In genomic region chr9:44921123-44921468, GRCm38 (mm10) we compare ENCODE assay signal across 8 mouse cellular contexts. TPM values are rescaled to one million over a fixed set of nuclear protein-coding genes. Genes with fewer than 3 reads are reported as not detected.
DNase-seq lines count a peak whose midpoint lies in the region; ATAC-seq and TF ChIP-seq lines count a peak whose summit lies in the region.

No protein-coding gene starts in this region.

- H3K36me3 ChIP-seq in spleen, adult 2 months (ENCODE audit: control insufficient read depth, insufficient read depth, low read length): peaks cover 2% of the 10 kb centered on the region
- no peaks in the 10 kb centered on the region for H3K36me3 ChIP-seq in heart, embryonic 16.5 days (ENCODE audit: control insufficient read depth, insufficient read depth)
- no peaks in the 10 kb centered on the region; the same call in 1 of the 2 replicates for H3K36me3 ChIP-seq in liver, embryonic 14.5 days (replicated peaks; ENCODE audit: control insufficient read depth, insufficient read depth, low read depth)
- peaks cover 5% of the 10 kb centered on the region; the same call in 1 of the 2 replicates for H3K36me3 ChIP-seq in neural tube, embryonic 13.5 days

- no peak for TF ChIP-seq POLR2A in spleen, adult 2 months (IDR thresholded peaks at IDR 0.05; ENCODE audit: low read depth, low read length)

- H3K27me3 ChIP-seq in spleen, adult 2 months (ENCODE audit: control insufficient read depth, insufficient read depth, low read length): no peaks in the 10 kb centered on the region
- H3K27me3 ChIP-seq in heart, embryonic 16.5 days (ENCODE audit: control insufficient read depth, insufficient read depth, low read length): no peaks in the 10 kb centered on the region
- H3K27me3 ChIP-seq in liver, embryonic 14.5 days (ENCODE audit: control insufficient read depth, insufficient read depth, low read length): no peaks in the 10 kb centered on the region
- H3K27me3 ChIP-seq in neural tube, embryonic 13.5 days: no peaks in the 10 kb centered on the region

- 2% methylated on average over 8 of the region's 8 CpGs for WGBS in spleen, adult 2 months
- WGBS in heart, embryonic 16.5 days: under 1% methylated on average over 8 of the region's 8 CpGs
- WGBS in liver, embryonic 14.5 days (ENCODE audit: insufficient replicate concordance): 0% methylated on average over 8 of the region's 8 CpGs
- 2% methylated on average over 8 of the region's 8 CpGs for WGBS in neural tube, embryonic 13.5 days

- H3K4me3 ChIP-seq in spleen, adult 2 months (ENCODE audit: extremely low read depth, insufficient read depth, insufficient read length): peak overlapping the region; percentile 73
- H3K4me3 ChIP-seq in heart, embryonic 16.5 days (ENCODE audit: low read length): peak overlapping the region; percentile 98
- H3K4me3 ChIP-seq in liver, embryonic 14.5 days (ENCODE audit: insufficient read depth in 1 of 2, low read depth in 2 of 2, low read length in 2 of 2): peak overlapping the region; percentile 78 to 99
- H3K4me3 ChIP-seq in neural tube, embryonic 13.5 days: peak overlapping the region; percentile 94

- ATAC-seq in cerebellum, adult (ENCODE audit: insufficient number of reproducible peaks, low FRiP score, low TSS enrichment): peak; percentile 76; the same call in 1 of the 2 replicates
- peak; percentile 77 for ATAC-seq in heart, embryonic 16.5 days (replicated peaks; ENCODE audit: extremely low read depth, insufficient read depth, low FRiP score)
- peak; percentile 75 for ATAC-seq in liver, embryonic 14.5 days (ENCODE audit: insufficient read depth)
- peak; percentile 90 for ATAC-seq in neural tube, embryonic 13.5 days (ENCODE audit: low read depth)

- H3K9me3 ChIP-seq in heart, embryonic 16.5 days (replicated peaks; ENCODE audit: control insufficient read depth, low read length): no peaks in the 10 kb centered on the region
- no peaks in the 10 kb centered on the region for H3K9me3 ChIP-seq in liver, embryonic 14.5 days (ENCODE audit: control insufficient read depth, low read length)
- H3K9me3 ChIP-seq in neural tube, embryonic 13.5 days: no peaks in the 10 kb centered on the region

- H3K4me1 ChIP-seq in spleen, adult 2 months (ENCODE audit: control insufficient read depth, insufficient read depth, insufficient read length): no peaks in the 10 kb centered on the region
- H3K4me1 ChIP-seq in heart, embryonic 16.5 days (ENCODE audit: control insufficient read depth, insufficient read depth, low read length): peaks cover 12% of the 10 kb centered on the region
- H3K4me1 ChIP-seq in liver, embryonic 14.5 days (replicated peaks; ENCODE audit: control insufficient read depth in 2 of 2, insufficient read depth in 2 of 2, low read length in 1 of 2): peaks cover 3 to 4% of the 10 kb centered on the region in 2 experiments; a peak in 3 of 4 replicates
- peaks cover 20% of the 10 kb centered on the region for H3K4me1 ChIP-seq in neural tube, embryonic 13.5 days (replicated peaks)

- H3K9ac ChIP-seq in heart, embryonic 16.5 days (ENCODE audit: low read length): peak overlapping the region; percentile 70
- H3K9ac ChIP-seq in liver, embryonic 14.5 days (replicated peaks): peak overlapping the region; percentile 100
- peak overlapping the region; percentile 92 for H3K9ac ChIP-seq in neural tube, embryonic 13.5 days

- no peak for TF ChIP-seq EP300 in liver, embryonic 14.5 days (IDR thresholded peaks at IDR 0.05; ENCODE audit: low read depth)

- DNase-seq in cerebellum, postnatal 14 days: no peak
- no peak for DNase-seq in spleen, adult 2 months (ENCODE audit: low read depth in 1 of 2, low spot score in 2 of 2)
- DNase-seq in spleen, adult 18-20 months: no peak
- DNase-seq in liver, embryonic 14.5 days (ENCODE audit: low read depth in 3 of 3, low spot score in 3 of 3): no peak
- no peak for DNase-seq in left cerebral cortex, adult 11 months (ENCODE audit: low spot score)

- no peak for TF ChIP-seq CTCF in spleen, adult 2 months (IDR thresholded peaks at IDR 0.05; ENCODE audit: extremely low read depth, insufficient read depth, insufficient read length, insufficient replicate concordance)
- no peak for TF ChIP-seq CTCF in liver, embryonic 14.5 days (IDR thresholded peaks at IDR 0.05; ENCODE audit: low read depth)

- H3K27ac ChIP-seq in spleen, adult 2 months (ENCODE audit: insufficient read depth, low read length): peak overlapping the region; percentile 67; the same call in 1 of the 2 replicates
- H3K27ac ChIP-seq in heart, embryonic 16.5 days (ENCODE audit: low read length): peak overlapping the region; percentile 97
- H3K27ac ChIP-seq in liver, embryonic 14.5 days: peak overlapping the region; percentile 68
- peak overlapping the region; percentile 94 for H3K27ac ChIP-seq in neural tube, embryonic 13.5 days (replicated peaks)

- peak overlapping the region; percentile 69 for H3K4me2 ChIP-seq in heart, embryonic 16.5 days (ENCODE audit: low read depth, low read length)
- peak overlapping the region; percentile 92 for H3K4me2 ChIP-seq in liver, embryonic 14.5 days (ENCODE audit: low read depth)
- peak overlapping the region; percentile 82 for H3K4me2 ChIP-seq in neural tube, embryonic 13.5 days

RNA-seq across cellular contexts. Expression of gene Atp5l, which starts 0.6 kb away (rescaled TPM):
- 65.8 and 79.4 TPM in 2 replicates for polyA plus RNA-seq in spleen, adult 2 months (2012; rRNA removed)
- polyA plus RNA-seq in heart, embryonic 16.5 days (2015; fragmentation: Nextera tagmentation; extraction: Ambion mirVana): 1,180 and 1,367 TPM in 2 replicates
- polyA plus RNA-seq in liver, embryonic 14.5 days (2012; rRNA removed): 261 and 418 TPM in 2 replicates
- polyA plus RNA-seq in liver, embryonic 14.5 days (2014; fragmentation: Nextera tagmentation; extraction: Ambion mirVana): 577 and 630 TPM in 2 replicates
- polyA plus RNA-seq in neural tube, embryonic 13.5 days (2015; fragmentation: Nextera tagmentation; extraction: Ambion mirVana): 725 and 838 TPM in 2 replicates

RNA-seq across cellular contexts. Expression of gene Kmt2a, which starts 40.0 kb away (rescaled TPM):
- 36.8 and 38.4 TPM in 2 replicates for polyA plus RNA-seq in spleen, adult 2 months (2012; rRNA removed)
- 7.7 and 8.2 TPM in 2 replicates for polyA plus RNA-seq in heart, embryonic 16.5 days (2015; fragmentation: Nextera tagmentation; extraction: Ambion mirVana)
- 2.3 and 3.0 TPM in 2 replicates for polyA plus RNA-seq in liver, embryonic 14.5 days (2012; rRNA removed)
- polyA plus RNA-seq in liver, embryonic 14.5 days (2014; fragmentation: Nextera tagmentation; extraction: Ambion mirVana): 2.3 TPM in 2 replicates
- 20.9 and 25.0 TPM in 2 replicates for polyA plus RNA-seq in neural tube, embryonic 13.5 days (2015; fragmentation: Nextera tagmentation; extraction: Ambion mirVana)

RNA-seq across cellular contexts. Expression of gene Ube4a, which starts 44.3 kb away (rescaled TPM):
- polyA plus RNA-seq in spleen, adult 2 months (2012; rRNA removed): 6.5 and 9.5 TPM in 2 replicates
- polyA plus RNA-seq in heart, embryonic 16.5 days (2015; fragmentation: Nextera tagmentation; extraction: Ambion mirVana): 16.8 and 17.7 TPM in 2 replicates
- polyA plus RNA-seq in liver, embryonic 14.5 days (2012; rRNA removed): 6.1 and 7.6 TPM in 2 replicates
- polyA plus RNA-seq in liver, embryonic 14.5 days (2014; fragmentation: Nextera tagmentation; extraction: Ambion mirVana): 11.6 and 13.1 TPM in 2 replicates
- polyA plus RNA-seq in neural tube, embryonic 13.5 days (2015; fragmentation: Nextera tagmentation; extraction: Ambion mirVana): 38.1 and 39.8 TPM in 2 replicates

RNA-seq across cellular contexts. Expression of gene Cd3g, which starts 59.1 kb away (rescaled TPM):
- polyA plus RNA-seq in spleen, adult 2 months (2012; rRNA removed): 12.8 and 14.5 TPM in 2 replicates
- polyA plus RNA-seq in heart, embryonic 16.5 days (2015; fragmentation: Nextera tagmentation; extraction: Ambion mirVana): 37.6 and 99.6 TPM in 2 replicates
- 0.09 and 0.26 TPM in 2 replicates for polyA plus RNA-seq in liver, embryonic 14.5 days (2012; rRNA removed)
- polyA plus RNA-seq in liver, embryonic 14.5 days (2014; fragmentation: Nextera tagmentation; extraction: Ambion mirVana): 0.25 and 0.51 TPM in 2 replicates
- not detected in 2 replicates for polyA plus RNA-seq in neural tube, embryonic 13.5 days (2015; fragmentation: Nextera tagmentation; extraction: Ambion mirVana)
